Mouse (Mus musculus) CH12.LX (cell line): ENCODE measurements around the gene Gm38392. TPM values are rescaled to one million over a fixed set of nuclear protein-coding genes. Genes with fewer than 3 reads are reported as not detected.

ENCODE experiments used
- DNase-seq: peaks from one replicate; pipeline ENCODE4 v3.0.0-alpha.2; 2013; ENCODE audit errors: extremely low read depth
- H3K27ac ChIP-seq: 2 replicates; pipeline ENCODE4 v1.5.1; 2012; ENCODE audit warnings: low read depth, mild to moderate bottlenecking, control low read depth, moderate library complexity; ENCODE audit not compliant: insufficient read depth
- H3K27me3 ChIP-seq: replicated peaks from 2 replicates; pipeline ENCODE3; 2012; ENCODE audit warnings: inconsistent platforms
- H3K36me3 ChIP-seq, 2 experiments: replicated peaks in 1 of 2; 2 replicates each; pipeline versions ENCODE3 to v1.6.1; 2012; ENCODE audit warnings: inconsistent platforms in 1 of 2, low read length in 1 of 2, mild to moderate bottlenecking in 1 of 2, mixed read lengths in 1 of 2, moderate library complexity in 1 of 2; ENCODE audit not compliant: control insufficient read depth in 1 of 2, insufficient read depth in 1 of 2
- H3K4me1 ChIP-seq, 2 experiments: 2 replicates each; pipeline ENCODE4 v1.6.1; 2012; ENCODE audit warnings: inconsistent platforms in 1 of 2, moderate library complexity in 1 of 2; ENCODE audit not compliant: insufficient read depth in 2 of 2, control insufficient read depth in 1 of 2
- H3K4me2 ChIP-seq: 2 replicates; pipeline ENCODE4 v1.6.1; 2012; ENCODE audit warnings: low read depth, mild to moderate bottlenecking, control low read depth; ENCODE audit not compliant: poor library complexity, insufficient read depth, severe bottlenecking
- H3K4me3 ChIP-seq, 3 experiments: fragments of 150-350 bp in 1 of 3; sonication (generic) in 1 of 3; replicated peaks in 1 of 3; 2 replicates each; pipeline versions ENCODE3 to v1.5.1; 2011 to 2012; ENCODE audit warnings: low read depth in 2 of 3, low read length in 2 of 3, mild to moderate bottlenecking in 2 of 3, moderate library complexity in 2 of 3, control low read depth in 1 of 3, improper control_type of control experiment in 1 of 3, inconsistent platforms in 1 of 3, mixed read lengths in 1 of 3; ENCODE audit not compliant: poor library complexity in 1 of 3
- H3K79me2 ChIP-seq: replicated peaks from 2 replicates; pipeline ENCODE4 v1.6.1; 2012; ENCODE audit warnings: mild to moderate bottlenecking, moderate library complexity; ENCODE audit not compliant: control insufficient read depth, poor library complexity, insufficient read depth, severe bottlenecking; ENCODE audit errors: extremely low read depth
- H3K9ac ChIP-seq: 2 replicates; pipeline ENCODE4 v1.6.1; 2012; ENCODE audit warnings: low read depth, mild to moderate bottlenecking, control low read depth, moderate library complexity; ENCODE audit not compliant: insufficient read depth
- H3K9me3 ChIP-seq: replicated peaks from 2 replicates; pipeline ENCODE3; 2012; ENCODE audit warnings: low read length, inconsistent platforms, mixed read lengths
- EP300 ChIP-seq: IDR thresholded peaks from 2 replicates; pipeline ENCODE4 v1.6.1; 2011; ENCODE audit warnings: low read length, improper control_type of control experiment
- HCFC1 ChIP-seq: IDR thresholded peaks from 2 replicates; pipeline ENCODE4 v1.6.1; 2012; ENCODE audit warnings: low read depth, mild to moderate bottlenecking, inconsistent platforms, low read length, improper control_type of control experiment
- IRF4 ChIP-seq: IDR thresholded peaks from 2 replicates; pipeline ENCODE4 v1.6.1; 2014; ENCODE audit warnings: low read depth, mild to moderate bottlenecking, inconsistent platforms, low read length, improper control_type of control experiment
- JUND ChIP-seq: conservative IDR thresholded peaks from 2 replicates; pipeline ENCODE4 v1.6.1; 2011; ENCODE audit warnings: low read depth, low read length, improper control_type of control experiment
- MAX ChIP-seq: IDR thresholded peaks from 2 replicates; pipeline ENCODE4 v1.6.1; 2011; ENCODE audit warnings: low read length, improper control_type of control experiment
- NELFE ChIP-seq: IDR thresholded peaks from 2 replicates; pipeline ENCODE4 v1.6.1; 2011; ENCODE audit warnings: low read depth, low read length, improper control_type of control experiment
- POLR2AphosphoS2 ChIP-seq: IDR thresholded peaks from 2 replicates; pipeline ENCODE4 v1.6.1; 2011; ENCODE audit warnings: low read depth, low read length, improper control_type of control experiment
- RCOR1 ChIP-seq: conservative IDR thresholded peaks from 2 replicates; pipeline ENCODE4 v1.6.1; 2012; ENCODE audit warnings: low read depth, mild to moderate bottlenecking, inconsistent platforms, low read length, improper control_type of control experiment
- SIN3A ChIP-seq: IDR thresholded peaks from 2 replicates; pipeline ENCODE4 v1.6.1; 2012; ENCODE audit warnings: low read length, improper control_type of control experiment, inconsistent platforms
- SMC3 ChIP-seq: IDR thresholded peaks from 2 replicates; pipeline ENCODE4 v1.6.1; 2011; ENCODE audit warnings: low read depth, low read length, improper control_type of control experiment
- TBP ChIP-seq: conservative IDR thresholded peaks from 2 replicates; pipeline ENCODE4 v1.6.1; 2011; ENCODE audit warnings: low read depth, low read length, improper control_type of control experiment
- USF1 ChIP-seq: IDR thresholded peaks from 2 replicates; pipeline ENCODE4 v1.6.1; 2014; ENCODE audit warnings: low read depth, mild to moderate bottlenecking, inconsistent platforms, low read length, improper control_type of control experiment
- ZMIZ1 ChIP-seq: IDR thresholded peaks from 2 replicates; pipeline ENCODE4 v1.6.1; 2012; ENCODE audit warnings: low read depth, mild to moderate bottlenecking, inconsistent platforms, low read length, improper control_type of control experiment
- dilution Hi-C: fragments of 300-500 bp; cut with MboI; formaldehyde crosslinking; loops from 2 replicates; pipeline ENCODE4 v1.14.3; 2020; ENCODE audit warnings: low sequenced_read_pairs; ENCODE audit not compliant: extremely low pct_unique_long_range_greater_than_20kb, extremely low pct_ligation_motif_present
- in situ Hi-C: fragments of 300-500 bp; cut with MboI; formaldehyde crosslinking; loops from 3 replicates; pipeline ENCODE4 v1.14.3; 2019; ENCODE audit warnings: low sequenced_read_pairs, low pct_ligation_motif_present, low pct_unique_long_range_greater_than_20kb, mixed read lengths
- polyA plus RNA-seq: library from polyadenylated mRNA; unstranded; fragments of >175 nt; gene quantifications from 2 replicates; pipeline ENCODE4 v1.2.1, GENCODE M21; 2012; ENCODE audit warnings: low read depth; ENCODE audit not compliant: insufficient read length
- total RNA-seq, 2 experiments: library from RNA; depleted of rRNA; stranded (reverse); fragments of 300-350 nt in 1 of 2; fragments of >200 nt in 1 of 2; gene quantifications; 2 replicates each; pipeline ENCODE4 v1.2.3; 2012 to 2014

Gene Gm38392
- total and polyA plus RNA-seq, 3 experiments: not detected

GRCm38 (mm10) chr3:88334902-88335435, 48.0 kb upstream of the Gm38392 start:
- Histone ChIP-seq H3K27ac (peak overlapping the region; percentile 33; the same call in 1 of the 2 replicates), H3K79me2 (peaks cover 33% of the 10 kb centered on the region), H3K27me3 (no peaks in the 10 kb centered on the region), H3K4me1 (peaks cover 18 to 36% of the 10 kb centered on the region in 2 experiments), H3K4me3 (peak overlapping the region; percentile 64 to 82 (median 81)), H3K4me2 (peak overlapping the region; percentile 93), H3K36me3 (peaks cover 6 to 35% of the 10 kb centered on the region in 2 experiments), H3K9ac (peak overlapping the region; percentile 59), H3K9me3 (no peaks in the 10 kb centered on the region)
- DNase-seq: peak; percentile 46
- dilution Hi-C loops: no loop called here
- in situ Hi-C loops: loop anchor here (5.0 kb wide), 1 partner anchor 38 kb away; the partner anchor contains the start of genes Cct3 and Tsacc
- TF ChIP-seq HCFC1 (no peak), IRF4 (peak; percentile 62; the same call in 1 of the 2 replicates), JUND (0 out of 2 replicates have a peak, but pooled peaks have one; percentile 20), SIN3A (peak; percentile 13; the same call in 1 of the 2 replicates), MAX (peak; percentile 1; the same call in 1 of the 2 replicates), USF1 (no peak), NELFE (no peak), EP300 (peak; percentile 61), TBP (peak; percentile 60; the same call in 1 of the 2 replicates), POLR2AphosphoS2 (no peak), SMC3 (no peak)

- DNase-seq: no peak
- no peaks in the 10 kb centered on the region for H3K27me3 ChIP-seq
- dilution Hi-C loops: no loop called here
- H3K4me2 ChIP-seq: peak overlapping the region; percentile 47; the same call in 1 of the 2 replicates
- no peak for TF ChIP-seq ZMIZ1
- TF ChIP-seq RCOR1: no peak
- peaks cover 16 to 34% of the 10 kb centered on the region in 2 experiments for H3K4me1 ChIP-seq
- H3K9ac ChIP-seq: no peak overlapping the region
- peak overlapping the region; percentile 10; the same call in 1 of the 2 replicates for H3K27ac ChIP-seq
- H3K79me2 ChIP-seq: peaks cover 29% of the 10 kb centered on the region
- in situ Hi-C loops: loop anchor here (5.0 kb wide), 1 partner anchor 37 kb away; the partner anchor contains the start of genes Cct3 and Tsacc
- H3K9me3 ChIP-seq: no peaks in the 10 kb centered on the region
- H3K36me3 ChIP-seq: peaks cover 13 to 39% of the 10 kb centered on the region in 2 experiments
- H3K4me3 ChIP-seq: peak overlapping the region in 1 of 3 experiments; percentile 10
These were observed 47.1 kb upstream of the Gm38392 start for GRCm38 (mm10) chr3:88334029-88334658.
